Mouse (Mus musculus) limb, embryonic 10.5 days (tissue): ENCODE results near the gene Arl4d. TPM values are rescaled to one million over a fixed set of nuclear protein-coding genes. Genes with fewer than 3 reads are reported as not detected.

Source experiments
- DNase-seq: peaks from one replicate; pipeline ENCODE4 v3.0.0-alpha.2; 2017; ENCODE audit warnings: low spot score
- H3K27ac ChIP-seq: fragments of 300-500 bp; sonication (generic); 2 replicates; pipeline ENCODE4 v1.5.1; 2016; ENCODE audit warnings: mild to moderate bottlenecking
- H3K27me3 ChIP-seq: fragments of 300-500 bp; sonication (generic); 2 replicates; pipeline ENCODE4 v1.6.1; 2016; ENCODE audit warnings: low read depth, mild to moderate bottlenecking; ENCODE audit not compliant: poor library complexity, severe bottlenecking
- H3K36me3 ChIP-seq: fragments of 300-500 bp; sonication (generic); 2 replicates; pipeline ENCODE4 v1.6.1; 2016; ENCODE audit warnings: mild to moderate bottlenecking, moderate library complexity
- H3K4me1 ChIP-seq: fragments of 300-500 bp; sonication (generic); 2 replicates; pipeline ENCODE4 v1.6.1; 2016
- H3K4me3 ChIP-seq: fragments of 300-500 bp; sonication (generic); 2 replicates; pipeline ENCODE4 v1.5.1; 2016; ENCODE audit warnings: mild to moderate bottlenecking, moderate library complexity
- H3K9me3 ChIP-seq: fragments of 300-500 bp; sonication (generic); replicated peaks from 2 replicates; pipeline ENCODE4 v1.6.1; 2016; ENCODE audit warnings: mild to moderate bottlenecking
- WGBS: fragments of 180-500 bp; shearing (Covaris S2); methylation state at CpG from one replicate; pipeline ENCODE4 v1.1.7; 2016; 5-methylcytosine and 5-hydroxymethylcytosine counted together
- polyA plus RNA-seq: library from polyadenylated mRNA; unstranded; fragments of >200 nt; fragmentation: Nextera tagmentation; extraction: Ambion mirVana; gene quantifications from 2 replicates; pipeline ENCODE4 v1.2.1, GENCODE M21; 2016

Gene Arl4d
- polyA plus RNA-seq, 1 experiment from 2014 or later = 1.9 TPM

DNA sequence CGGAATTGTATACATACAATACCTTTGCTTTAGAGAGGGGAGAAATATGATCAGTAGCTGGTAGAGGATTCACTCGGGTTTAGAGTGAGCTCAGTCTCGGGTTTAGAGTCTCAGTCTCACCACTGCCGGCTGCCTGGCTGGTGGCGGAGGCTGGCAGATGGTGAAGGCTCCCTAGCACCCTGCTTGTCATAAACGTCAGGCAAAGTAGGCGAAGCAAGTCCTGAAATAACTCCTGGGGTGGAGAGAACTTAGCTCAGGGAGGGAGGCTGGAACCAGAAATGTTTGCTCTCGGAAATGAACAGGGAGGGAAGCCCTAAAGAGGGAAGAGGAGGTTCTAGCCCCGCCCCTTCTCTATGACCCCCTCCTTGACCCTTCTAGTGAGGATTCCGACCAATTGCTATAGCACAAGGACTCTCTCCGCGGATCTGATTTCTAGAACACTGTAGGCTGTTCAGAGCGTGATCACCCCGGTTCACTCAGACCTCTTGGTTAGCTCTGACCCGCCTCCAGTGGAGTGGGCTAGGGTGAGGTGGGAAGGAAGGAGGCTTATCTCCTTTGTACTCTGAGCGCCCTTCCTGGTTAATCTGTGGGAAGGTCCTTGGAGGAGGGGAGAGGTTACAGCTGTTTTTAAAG, 7.8 kb downstream of the Arl4d start:
- no peak for DNase-seq
- no peaks in the 10 kb centered on the region for H3K36me3 ChIP-seq
- H3K4me1 ChIP-seq = peaks cover 23% of the 10 kb centered on the region
- H3K9me3 ChIP-seq = no peaks in the 10 kb centered on the region
- no peak overlapping the region for H3K4me3 ChIP-seq
- H3K27ac ChIP-seq = no peak overlapping the region
- WGBS = 30% methylated on average over 16 of the region's 16 CpGs
- H3K27me3 ChIP-seq = 0 out of 2 replicates have a peak, but pooled peaks cover 1% of the 10 kb centered on the region

- Histone ChIP-seq H3K27me3 (no peaks in the 10 kb centered on the region), H3K36me3 (no peaks in the 10 kb centered on the region), H3K4me3 (no peak overlapping the region), H3K27ac (no peak overlapping the region), H3K4me1 (peaks cover 14% of the 10 kb centered on the region), H3K9me3 (no peaks in the 10 kb centered on the region)
- DNase-seq = no peak
- WGBS = 91% methylated on average over 5 of the region's 5 CpGs
Measured at GRCm38 (mm10) chr11:101674106-101674505, 8.8 kb downstream of the Arl4d start.

GRCm38 (mm10) chr11:101675349-101675748, 10.0 kb downstream of the Arl4d start:
- 91% methylated on average over 4 of the region's 4 CpGs for WGBS
- DNase-seq = no peak
- H3K4me3 ChIP-seq = no peak overlapping the region
- H3K27me3 ChIP-seq = no peaks in the 10 kb centered on the region
- H3K4me1 ChIP-seq = peaks cover 15% of the 10 kb centered on the region
- no peak overlapping the region for H3K27ac ChIP-seq
- H3K36me3 ChIP-seq = no peaks in the 10 kb centered on the region
- no peaks in the 10 kb centered on the region for H3K9me3 ChIP-seq

DNA sequence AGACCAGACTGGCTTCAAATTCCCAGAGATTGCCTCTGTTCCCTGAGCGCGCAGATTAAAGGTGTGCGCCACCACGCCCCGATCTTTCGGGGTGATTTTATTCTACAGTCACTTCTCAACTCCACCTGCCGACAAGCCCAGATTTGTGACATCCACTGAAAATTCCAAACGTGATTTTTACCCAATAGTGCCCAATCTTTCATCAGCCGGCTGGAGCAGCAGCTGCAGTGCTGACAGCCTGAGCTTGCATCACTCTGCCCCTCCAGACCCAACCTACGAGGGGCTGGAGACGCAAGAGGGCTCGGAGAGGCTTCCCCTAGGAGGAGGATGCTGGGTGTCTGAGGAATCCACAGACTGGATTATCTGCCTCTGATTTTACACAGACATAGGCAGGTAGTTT, 12.3 kb downstream of the Arl4d start:
- no peak for DNase-seq
- WGBS = 86% methylated on average over 12 of the region's 12 CpGs
- H3K27me3 ChIP-seq = no peaks in the 10 kb centered on the region
- H3K27ac ChIP-seq = no peak overlapping the region
- H3K4me3 ChIP-seq = no peak overlapping the region
- H3K4me1 ChIP-seq = peaks cover 24% of the 10 kb centered on the region
- H3K36me3 ChIP-seq = no peaks in the 10 kb centered on the region
- H3K9me3 ChIP-seq = no peaks in the 10 kb centered on the region

DNA sequence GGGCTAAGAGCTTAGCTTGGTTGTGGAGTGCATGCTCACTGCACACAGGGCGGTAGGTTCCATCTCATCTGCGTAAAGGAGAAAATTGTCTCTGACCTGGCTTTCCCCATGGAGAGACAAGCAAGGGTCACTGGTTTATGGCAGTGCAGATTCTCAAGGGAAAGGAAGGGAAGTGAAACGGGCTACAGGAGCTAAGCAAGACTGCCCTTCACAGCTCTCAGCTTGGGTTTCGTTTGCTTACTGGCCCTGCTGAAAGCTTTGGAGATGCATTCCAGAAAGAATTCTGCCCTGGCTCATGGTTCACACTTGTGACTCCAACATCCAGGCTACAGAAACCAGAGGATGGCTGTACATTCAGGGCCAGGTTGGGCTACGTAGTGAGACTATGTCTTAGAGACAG, 13.4 kb downstream of the Arl4d start:
- Histone ChIP-seq H3K27ac (no peak overlapping the region), H3K4me3 (no peak overlapping the region), H3K9me3 (no peaks in the 10 kb centered on the region), H3K27me3 (no peaks in the 10 kb centered on the region), H3K4me1 (peaks cover 14% of the 10 kb centered on the region), H3K36me3 (no peaks in the 10 kb centered on the region)
- 72% methylated on average over 5 of the region's 5 CpGs for WGBS
- no peak for DNase-seq

- Histone ChIP-seq H3K36me3 (no peaks in the 10 kb centered on the region), H3K27ac (peak overlapping the region; percentile 68)
- DNase-seq = no peak
Measured at GRCm38 (mm10) chr11:101679907-101680306, 14.6 kb downstream of the Arl4d start.

DNA sequence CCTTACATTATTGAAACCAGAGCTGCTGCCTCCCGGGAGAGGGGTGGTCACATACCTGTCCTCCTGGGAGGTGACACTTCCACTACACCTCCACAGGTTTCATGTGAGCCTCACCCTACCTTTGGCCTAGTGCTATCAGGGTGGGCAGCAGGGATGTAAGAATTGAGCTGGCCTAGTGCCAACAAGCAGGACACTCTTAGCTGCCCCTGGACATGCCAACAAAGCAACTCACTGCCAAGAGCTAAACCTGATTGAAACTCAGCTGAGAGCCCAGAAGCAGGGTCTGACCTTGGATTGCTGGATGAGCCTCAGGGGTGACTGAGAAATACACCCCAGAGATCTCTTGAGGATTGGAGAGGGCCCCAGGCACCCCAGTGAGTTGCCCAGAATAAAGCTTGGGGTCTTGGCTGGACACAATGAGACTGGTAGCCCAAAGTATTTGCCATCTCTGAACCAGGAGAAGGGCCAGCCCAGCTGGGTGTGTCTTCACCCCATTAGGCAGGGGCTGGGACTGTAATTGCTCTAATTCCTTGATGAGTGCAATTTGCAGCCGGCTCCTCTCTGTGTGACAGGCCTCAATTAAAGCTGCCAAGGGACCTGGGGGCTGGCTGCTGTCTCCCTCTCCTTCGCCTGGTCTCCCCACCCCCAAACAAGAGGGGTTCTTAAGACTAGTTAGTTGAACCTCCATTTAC, 15.4 kb downstream of the Arl4d start:
- Histone ChIP-seq H3K4me3 (no peak overlapping the region), H3K27me3 (no peaks in the 10 kb centered on the region), H3K9me3 (no peaks in the 10 kb centered on the region), H3K36me3 (no peaks in the 10 kb centered on the region), H3K27ac (peak overlapping the region; percentile 68), H3K4me1 (peaks cover 14% of the 10 kb centered on the region)
- no peak for DNase-seq
- 25% methylated on average over 3 of the region's 3 CpGs for WGBS

More at GRCm38 (mm10) chr11:101679907-101680306, 14.6 kb downstream of the Arl4d start:
- no peak overlapping the region for H3K4me3 ChIP-seq
- peaks cover 14% of the 10 kb centered on the region for H3K4me1 ChIP-seq
- 28% methylated on average over 7 of the region's 7 CpGs for WGBS
- no peaks in the 10 kb centered on the region for H3K9me3 ChIP-seq
- H3K27me3 ChIP-seq = no peaks in the 10 kb centered on the region

- H3K4me1 ChIP-seq = peaks cover 14% of the 10 kb centered on the region
- H3K27me3 ChIP-seq = no peaks in the 10 kb centered on the region
- WGBS = 97% methylated on average over 1 of the region's 1 CpGs
- H3K27ac ChIP-seq = no peak overlapping the region
- no peaks in the 10 kb centered on the region for H3K9me3 ChIP-seq
- no peak overlapping the region for H3K4me3 ChIP-seq
- no peaks in the 10 kb centered on the region for H3K36me3 ChIP-seq
- DNase-seq = no peak
Measured at GRCm38 (mm10) chr11:101681968-101682367, 16.6 kb downstream of the Arl4d start.

- DNase-seq = no peak
- WGBS = 77% methylated on average over 7 of the region's 7 CpGs
- H3K36me3 ChIP-seq = no peaks in the 10 kb centered on the region
- H3K9me3 ChIP-seq = no peaks in the 10 kb centered on the region
- no peak overlapping the region for H3K4me3 ChIP-seq
- no peak overlapping the region for H3K27ac ChIP-seq
- H3K27me3 ChIP-seq = no peaks in the 10 kb centered on the region
- peaks cover 14% of the 10 kb centered on the region for H3K4me1 ChIP-seq
Measured at GRCm38 (mm10) chr11:101682410-101682960, 17.1 kb downstream of the Arl4d start.

DNA sequence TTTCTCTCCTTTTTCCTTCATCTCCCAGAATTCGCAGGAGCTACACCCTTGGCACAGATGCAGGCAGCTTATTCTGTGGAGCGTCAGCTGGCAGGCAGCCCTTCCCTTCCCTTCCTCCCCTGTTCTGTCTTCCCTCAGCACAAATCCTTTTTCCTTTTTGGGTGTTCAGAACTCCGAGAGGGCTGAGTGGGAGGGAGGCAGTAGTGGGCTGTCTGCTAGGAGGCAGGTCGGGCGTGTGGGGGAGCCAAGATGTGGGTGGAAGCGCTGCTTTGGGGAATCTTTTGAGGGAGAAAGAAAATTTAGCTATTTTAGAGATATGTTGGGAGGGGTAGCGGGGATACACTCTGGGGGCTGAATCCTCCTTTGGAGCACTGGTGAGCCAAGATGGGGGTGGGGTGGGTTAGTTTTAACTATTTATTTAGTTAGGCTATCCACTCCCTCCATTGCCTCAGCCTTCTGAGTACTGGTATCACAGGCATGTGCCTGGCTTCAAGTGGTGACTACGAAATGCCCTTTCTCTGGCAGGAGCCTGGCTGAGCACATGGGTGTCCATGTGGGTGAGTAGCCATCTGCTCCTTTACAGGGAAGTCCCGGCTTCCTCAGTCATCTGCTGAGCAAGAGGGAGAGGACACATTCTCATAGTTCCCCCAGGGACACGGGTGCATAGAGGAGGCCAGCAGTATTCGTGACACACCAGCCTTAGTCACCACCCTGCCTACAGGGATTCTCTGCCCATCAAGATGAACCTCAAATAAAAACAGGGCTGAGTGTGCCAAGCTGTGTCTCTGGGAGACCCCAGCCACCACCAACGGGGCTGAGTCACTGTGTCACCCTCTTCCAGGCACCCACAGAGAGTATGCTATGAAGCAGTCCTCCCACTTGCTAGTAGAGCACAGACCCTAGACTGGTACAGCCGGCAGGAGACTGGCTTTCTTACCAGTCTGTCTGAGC, 22.3 kb downstream of the Arl4d start:
- H3K27ac ChIP-seq = no peak overlapping the region
- 68% methylated on average over 13 of the region's 13 CpGs for WGBS

GRCm38 (mm10) chr11:101689701-101690113, 24.4 kb downstream of the Arl4d start:
- no peaks in the 10 kb centered on the region for H3K27me3 ChIP-seq
- H3K4me1 ChIP-seq = peaks cover 7% of the 10 kb centered on the region; the same call in 1 of the 2 replicates
- WGBS = 70% methylated on average over 10 of the region's 10 CpGs
- no peak overlapping the region for H3K4me3 ChIP-seq
- no peaks in the 10 kb centered on the region for H3K36me3 ChIP-seq
- DNase-seq = no peak
- H3K9me3 ChIP-seq = no peaks in the 10 kb centered on the region
- no peak overlapping the region for H3K27ac ChIP-seq

More for the DNA sequence above, 22.3 kb downstream of the Arl4d start:
- H3K9me3 ChIP-seq = no peaks in the 10 kb centered on the region
- no peaks in the 10 kb centered on the region for H3K36me3 ChIP-seq
- peaks cover 7% of the 10 kb centered on the region; the same call in 1 of the 2 replicates for H3K4me1 ChIP-seq
- DNase-seq = no peak
- H3K27me3 ChIP-seq = no peaks in the 10 kb centered on the region
- H3K4me3 ChIP-seq = no peak overlapping the region

DNA sequence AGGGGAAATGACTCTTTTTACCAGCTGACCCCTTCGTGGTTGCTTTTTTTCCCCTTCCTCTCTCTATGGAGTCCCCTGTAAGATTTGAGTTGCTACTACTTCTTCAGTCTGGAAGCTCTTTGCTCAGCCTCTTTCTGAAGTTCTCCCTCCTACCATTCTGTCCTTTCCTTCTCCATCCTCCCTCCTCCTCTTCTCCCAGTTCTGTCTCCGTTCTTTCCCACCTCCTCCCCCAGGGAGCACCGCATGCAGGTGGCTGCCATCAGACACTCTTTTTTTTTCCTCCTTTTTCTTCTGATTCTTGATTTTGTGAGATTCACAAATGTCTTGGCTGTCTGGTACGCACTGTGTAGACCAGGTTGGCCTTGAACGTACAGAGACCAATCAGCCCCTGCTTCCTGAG, 25.0 kb downstream of the Arl4d start:
- no peak overlapping the region for H3K4me3 ChIP-seq
- no peaks in the 10 kb centered on the region for H3K9me3 ChIP-seq
- H3K27ac ChIP-seq = no peak overlapping the region
- no peak for DNase-seq
- peaks cover 8% of the 10 kb centered on the region; the same call in 1 of the 2 replicates for H3K4me1 ChIP-seq
- no peaks in the 10 kb centered on the region for H3K36me3 ChIP-seq
- H3K27me3 ChIP-seq = peaks cover 1% of the 10 kb centered on the region; the same call in 1 of the 2 replicates
- WGBS = 81% methylated on average over 5 of the region's 5 CpGs
